Mouse (Mus musculus) cerebellum, adult 18-20 months (tissue): Measurements from ENCODE around the gene Gpr55.
"Not testable (repeated sequence)": the region's sequence is repeated elsewhere in the genome, so short reads cannot be mapped to it uniquely, and the experiment has no call there.

Source experiments
- DNase-seq, 2 experiments: peaks; one replicate each; pipeline ENCODE4 v3.0.0; 2021

Gpr55 gene

GRCm38 (mm10) chr1:85960873-85961272 lies at the start of gene Gpr55:
Gpr55 (minus strand) TSS chr1:85961007.
- DNase-seq = no peak

- DNase-seq = peak; percentile 81 to 84
These were observed 47.0 kb upstream of the Gpr55 start for GRCm38 (mm10) chr1:86007778-86008177.

- no peak for DNase-seq
These were observed 45.2 kb upstream of the Gpr55 start for GRCm38 (mm10) chr1:86006040-86006439.

- no peak for DNase-seq
These were observed 44.7 kb upstream of the Gpr55 start for GRCm38 (mm10) chr1:86005540-86005939.

- no peak for DNase-seq
These were observed 39.2 kb upstream of the Gpr55 start for GRCm38 (mm10) chr1:85999853-86000570.

GRCm38 (mm10) chr1:85998012-85998411 lies 37.2 kb upstream of the Gpr55 start:
- no peak for DNase-seq

- no peak for DNase-seq
These were observed 36.4 kb upstream of the Gpr55 start for GRCm38 (mm10) chr1:85997221-85997620.

- DNase-seq = no peak
These were observed 32.7 kb upstream of the Gpr55 start for GRCm38 (mm10) chr1:85993541-85993940.

- DNase-seq = no peak
These were observed 31.4 kb upstream of the Gpr55 start for GRCm38 (mm10) chr1:85992175-85992574.

GRCm38 (mm10) chr1:85988882-85989281 lies 28.1 kb upstream of the Gpr55 start:
- DNase-seq = not testable (repeated sequence)

GRCm38 (mm10) chr1:85988351-85988750 lies 27.5 kb upstream of the Gpr55 start:
- DNase-seq = no peak

- DNase-seq = no peak
These were observed 25.0 kb upstream of the Gpr55 start for GRCm38 (mm10) chr1:85985784-85986183.

GRCm38 (mm10) chr1:85981738-85982357 lies 21.0 kb upstream of the Gpr55 start:
- DNase-seq = no peak

GRCm38 (mm10) chr1:85977709-85978108 lies 16.9 kb upstream of the Gpr55 start:
- no peak for DNase-seq

- DNase-seq = no peak
These were observed 12.7 kb upstream of the Gpr55 start for GRCm38 (mm10) chr1:85973468-85973877.

GRCm38 (mm10) chr1:85972341-85972740 lies 11.5 kb upstream of the Gpr55 start:
- no peak for DNase-seq

- no peak for DNase-seq
These were observed 10.3 kb upstream of the Gpr55 start for GRCm38 (mm10) chr1:85971070-85971469.

GRCm38 (mm10) chr1:85969519-85969918 lies 8.7 kb upstream of the Gpr55 start:
- DNase-seq = peak in 1 of 2 experiments; percentile 10

- DNase-seq = no peak
These were observed 8.3 kb upstream of the Gpr55 start for GRCm38 (mm10) chr1:85969081-85969480.

- DNase-seq = no peak
These were observed 5.0 kb upstream of the Gpr55 start for GRCm38 (mm10) chr1:85965856-85966255.

GRCm38 (mm10) chr1:85962081-85962480 lies 1.3 kb upstream of the Gpr55 start:
- no peak for DNase-seq

- DNase-seq = no peak
These were observed 924 bp downstream of the Gpr55 start for GRCm38 (mm10) chr1:85959889-85960276.

GRCm38 (mm10) chr1:85959129-85959888 lies 1.5 kb downstream of the Gpr55 start:
- no peak for DNase-seq
